Mouse (Mus musculus): Measurements from ENCODE around the gene Spsb1.

Spsb1 gene

DNA sequence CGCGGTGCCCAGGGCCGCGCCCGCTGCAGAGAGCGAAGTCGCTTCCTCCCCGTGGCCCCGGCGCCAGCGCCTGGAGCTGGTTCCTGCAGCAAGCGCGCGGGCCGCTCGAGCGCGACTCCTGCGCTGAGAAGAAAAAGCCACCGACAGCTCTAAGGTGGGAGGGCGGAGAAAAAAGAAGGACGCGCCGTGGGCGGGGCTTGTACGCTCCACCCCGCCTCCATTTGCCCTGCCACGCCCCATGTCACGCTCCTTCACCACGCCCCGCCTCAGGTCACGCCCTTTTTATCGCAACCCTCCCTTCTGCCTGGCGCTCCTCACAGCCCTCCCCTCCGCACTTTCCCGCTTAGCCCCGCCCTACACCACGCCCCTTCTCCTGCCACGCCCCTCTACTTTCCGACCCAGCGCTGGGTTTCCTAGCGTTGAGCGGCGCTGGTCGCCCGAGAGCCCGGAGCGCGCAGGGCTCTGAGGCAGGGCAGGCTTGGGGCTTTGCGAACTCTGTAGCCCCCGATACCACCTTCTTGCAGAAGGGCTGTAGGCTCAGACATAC lies at the start of gene Spsb1:
Gene Spsb1, minus strand, starts transcription at position 151 of the 547 bp plus-strand sequence.
- in situ Hi-C loops (cut with MboI, MseI) = loop anchor here (5.0 kb wide), 1 partner anchor 118 kb away; no protein-coding TSS in a partner anchor

DNA sequence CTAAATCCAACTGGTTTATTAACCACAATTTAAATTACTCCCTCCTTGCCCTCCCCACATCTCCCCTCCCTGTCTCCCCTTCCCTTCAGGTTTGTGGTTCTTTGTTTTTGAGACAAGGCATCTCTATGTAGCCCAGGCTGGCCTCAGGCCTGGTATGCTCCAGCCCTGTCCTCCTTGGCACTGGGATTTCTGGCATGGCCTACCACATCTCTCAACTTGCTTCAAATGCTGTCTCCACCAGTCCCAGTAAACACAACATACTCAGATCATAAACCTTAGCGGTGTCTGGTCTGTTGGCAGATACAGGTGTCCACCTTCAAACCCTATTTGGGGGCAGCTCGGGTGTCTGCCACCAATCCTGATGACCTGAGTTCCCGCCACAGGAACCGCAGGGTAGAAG lies 48.8 kb upstream of the Spsb1 start:
- in situ Hi-C loops (cut with MboI, MseI) = no loop called here

DNA sequence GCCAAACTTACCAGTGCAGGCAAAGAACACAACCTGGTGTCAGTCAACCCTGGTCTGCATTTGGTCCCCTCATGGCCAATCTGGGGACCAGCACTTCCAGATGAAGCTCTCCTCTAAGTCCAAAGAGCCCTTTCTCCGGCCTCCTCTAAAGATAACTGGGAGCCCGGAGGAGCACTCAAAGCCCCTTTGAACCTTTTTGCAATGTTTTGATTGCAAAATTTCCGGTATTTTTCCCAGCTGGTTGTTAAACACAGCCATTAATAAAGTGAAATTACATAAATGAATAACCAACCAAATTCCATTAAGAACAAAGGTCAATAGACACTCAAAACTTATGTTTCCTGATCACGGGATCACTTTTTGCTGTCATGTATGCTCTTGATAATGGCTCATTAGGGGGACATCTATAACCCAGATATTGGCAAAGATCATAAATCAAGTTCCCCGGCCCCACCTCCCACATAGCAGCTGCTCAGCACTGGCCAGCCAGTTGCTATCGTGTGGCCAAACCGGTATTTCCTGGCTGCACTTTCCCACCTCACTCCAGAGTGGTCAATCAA lies 48.3 kb upstream of the Spsb1 start:
- in situ Hi-C loops (cut with MboI, MseI) = no loop called here

GRCm38 (mm10) chr4:150002021-150002528 lies 47.2 kb upstream of the Spsb1 start:
- in situ Hi-C loops (cut with MboI, MseI) = no loop called here

DNA sequence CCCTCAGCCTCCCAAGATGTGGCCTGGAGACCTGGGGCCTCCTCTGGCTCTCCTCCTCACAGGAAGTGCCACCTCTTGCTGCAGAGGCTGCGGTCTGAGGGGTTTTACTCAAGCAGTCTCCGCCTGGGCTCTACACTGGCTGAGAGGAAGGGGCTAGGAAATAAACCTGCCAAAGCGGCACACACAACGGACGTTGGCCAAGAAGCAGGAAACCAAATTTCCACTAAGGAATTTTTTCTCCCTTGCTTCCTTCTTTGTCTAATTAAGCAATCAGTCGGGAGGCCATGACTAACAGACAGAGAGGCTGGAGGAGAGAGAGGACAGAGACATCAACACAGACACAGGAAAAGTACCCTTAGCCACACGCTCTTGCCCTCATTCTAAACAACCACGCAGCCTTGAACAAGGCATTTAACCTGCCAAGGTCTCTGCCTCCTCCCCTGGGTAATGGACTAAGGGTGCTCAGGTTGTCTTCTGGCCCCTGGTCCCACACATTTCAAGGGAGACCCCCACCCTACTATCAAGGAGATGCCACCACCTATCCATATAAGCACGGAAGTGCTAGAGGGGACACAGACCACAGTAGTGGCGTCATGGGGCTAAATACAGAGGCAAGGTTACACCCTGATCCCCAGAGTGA lies 46.5 kb upstream of the Spsb1 start:
- in situ Hi-C loops (cut with MboI, MseI) = no loop called here

DNA sequence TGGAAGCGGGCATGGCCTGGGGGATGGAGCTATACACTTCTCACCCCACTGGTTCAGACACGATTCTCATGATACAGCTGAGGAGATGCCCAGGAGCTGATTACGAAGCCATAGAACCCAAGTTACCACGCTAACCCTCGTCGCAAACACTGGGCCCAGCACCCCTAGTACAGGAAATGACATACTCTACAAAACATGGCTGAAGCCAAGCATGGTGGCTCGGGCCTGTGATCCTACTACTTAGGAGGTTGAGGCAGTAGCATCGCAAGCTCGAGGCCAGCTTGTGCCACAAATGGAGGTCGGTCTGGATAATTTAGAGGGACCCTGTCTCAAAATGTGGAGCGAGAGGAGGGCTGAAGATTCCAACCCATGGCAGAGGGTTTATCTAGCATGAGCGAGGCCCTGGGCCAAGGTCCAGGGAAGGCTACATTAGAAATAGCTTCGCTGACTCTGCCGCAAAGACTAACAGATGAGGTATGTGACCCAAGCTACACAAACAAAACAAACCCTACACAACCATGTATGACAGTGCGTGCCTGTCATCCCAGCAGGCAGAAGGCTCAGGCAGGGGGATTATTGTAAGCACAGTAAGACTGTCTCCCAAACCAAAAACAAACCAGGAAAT lies 45.2 kb upstream of the Spsb1 start:
- in situ Hi-C loops (cut with MboI, MseI) = no loop called here

DNA sequence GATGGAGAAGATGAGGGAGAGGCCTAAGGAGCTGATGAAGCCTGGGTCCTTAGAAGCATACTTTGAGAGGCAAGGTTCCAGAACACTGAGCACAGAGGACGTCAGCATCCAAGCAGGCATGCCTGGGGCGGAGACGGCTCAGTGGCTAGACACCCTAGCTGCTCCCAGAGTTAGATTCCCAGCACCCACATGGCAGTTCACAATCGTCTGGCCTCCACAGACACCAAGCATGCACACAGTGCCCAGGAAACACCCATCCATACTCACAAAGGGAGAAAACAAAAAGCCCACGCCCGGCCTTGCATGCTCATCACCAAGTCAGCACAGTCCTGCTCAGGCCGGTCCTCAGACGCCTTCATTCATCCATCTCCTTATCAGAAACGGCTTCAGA lies 44.7 kb upstream of the Spsb1 start:
- in situ Hi-C loops (cut with MboI, MseI) = no loop called here

DNA sequence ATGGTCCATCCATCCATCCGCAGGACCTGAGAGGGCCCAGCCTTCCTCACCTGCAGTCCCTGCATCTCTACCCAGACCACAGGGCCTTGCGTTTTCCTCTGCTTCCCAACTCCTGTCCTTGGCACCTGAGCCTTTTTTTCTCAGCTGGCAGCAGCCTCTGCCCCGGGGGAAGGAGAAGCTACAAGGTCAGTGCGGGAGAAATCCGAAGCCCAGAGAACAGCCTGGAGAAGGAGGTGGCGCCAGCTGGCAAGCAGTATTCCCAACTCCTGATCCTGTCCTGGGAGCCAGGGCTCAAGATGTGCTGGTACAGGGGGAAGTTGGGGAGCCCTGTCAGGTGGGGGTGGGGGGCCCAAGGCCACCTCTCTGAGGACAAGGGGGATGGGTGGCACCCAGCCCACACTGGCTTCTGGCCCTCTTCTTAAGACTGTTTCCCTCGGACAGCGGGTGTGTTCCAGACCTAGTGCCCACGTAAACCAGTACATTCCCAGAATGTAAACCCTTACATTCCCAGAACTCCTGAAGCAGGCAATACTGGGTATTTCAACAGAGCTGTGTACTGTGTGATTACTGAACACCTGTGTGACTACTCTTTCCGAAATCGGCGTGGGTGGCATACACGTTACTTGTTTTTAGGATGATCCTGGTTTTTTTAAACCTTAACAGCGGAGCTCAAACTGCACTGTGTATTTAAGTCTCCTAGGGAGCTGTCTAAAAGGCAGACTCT lies 44.1 kb upstream of the Spsb1 start:
- in situ Hi-C loops (cut with MboI, MseI) = no loop called here

GRCm38 (mm10) chr4:149997999-149998398 lies 43.2 kb upstream of the Spsb1 start:
- in situ Hi-C loops (cut with MboI, MseI) = no loop called here

DNA sequence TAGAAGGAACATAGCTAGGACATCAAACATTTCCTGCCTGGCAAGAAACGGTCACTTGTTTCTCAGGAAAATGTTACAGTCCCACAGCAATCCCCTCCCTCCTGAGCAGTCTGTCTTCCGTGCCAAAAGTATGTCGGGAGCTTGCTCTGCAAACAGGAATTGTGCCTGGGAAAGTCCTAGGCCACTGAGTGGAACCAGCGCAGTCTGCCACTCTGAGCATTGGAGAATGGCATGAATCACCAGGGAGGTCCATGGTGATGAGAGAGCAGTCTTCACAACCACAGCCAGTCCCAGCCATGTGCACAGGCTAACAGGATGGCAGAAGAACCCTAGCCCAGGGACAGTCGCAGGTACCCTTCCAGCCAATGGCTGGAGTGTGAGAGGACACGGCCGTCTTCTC lies 41.6 kb upstream of the Spsb1 start:
- in situ Hi-C loops (cut with MboI, MseI) = no loop called here

DNA sequence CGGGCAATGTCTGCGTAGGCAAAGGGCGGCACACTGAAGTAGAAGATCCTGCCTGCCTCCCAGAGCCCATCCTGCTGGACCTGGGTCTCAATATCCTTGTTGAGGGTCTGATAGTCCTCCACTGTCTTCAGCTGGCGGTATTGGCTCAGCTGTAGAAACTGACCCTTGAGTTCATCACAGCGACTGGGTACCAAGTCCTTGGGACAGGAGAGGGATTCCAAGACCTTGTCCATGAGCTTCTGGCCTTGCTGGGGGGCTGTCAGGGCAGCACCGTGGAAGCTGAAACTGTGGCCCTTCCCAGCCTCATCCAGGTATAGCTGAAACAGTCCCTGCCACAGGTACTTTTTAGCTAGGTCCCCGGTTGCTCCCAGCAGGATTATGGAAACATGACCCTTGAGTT lies 41.1 kb upstream of the Spsb1 start:
- in situ Hi-C loops (cut with MboI, MseI) = no loop called here

GRCm38 (mm10) chr4:149994218-149994617 lies 39.4 kb upstream of the Spsb1 start:
- in situ Hi-C loops (cut with MboI, MseI) = no loop called here

- in situ Hi-C loops (cut with MboI, MseI) = no loop called here
These were observed 37.8 kb upstream of the Spsb1 start for GRCm38 (mm10) chr4:149992670-149993032.

DNA sequence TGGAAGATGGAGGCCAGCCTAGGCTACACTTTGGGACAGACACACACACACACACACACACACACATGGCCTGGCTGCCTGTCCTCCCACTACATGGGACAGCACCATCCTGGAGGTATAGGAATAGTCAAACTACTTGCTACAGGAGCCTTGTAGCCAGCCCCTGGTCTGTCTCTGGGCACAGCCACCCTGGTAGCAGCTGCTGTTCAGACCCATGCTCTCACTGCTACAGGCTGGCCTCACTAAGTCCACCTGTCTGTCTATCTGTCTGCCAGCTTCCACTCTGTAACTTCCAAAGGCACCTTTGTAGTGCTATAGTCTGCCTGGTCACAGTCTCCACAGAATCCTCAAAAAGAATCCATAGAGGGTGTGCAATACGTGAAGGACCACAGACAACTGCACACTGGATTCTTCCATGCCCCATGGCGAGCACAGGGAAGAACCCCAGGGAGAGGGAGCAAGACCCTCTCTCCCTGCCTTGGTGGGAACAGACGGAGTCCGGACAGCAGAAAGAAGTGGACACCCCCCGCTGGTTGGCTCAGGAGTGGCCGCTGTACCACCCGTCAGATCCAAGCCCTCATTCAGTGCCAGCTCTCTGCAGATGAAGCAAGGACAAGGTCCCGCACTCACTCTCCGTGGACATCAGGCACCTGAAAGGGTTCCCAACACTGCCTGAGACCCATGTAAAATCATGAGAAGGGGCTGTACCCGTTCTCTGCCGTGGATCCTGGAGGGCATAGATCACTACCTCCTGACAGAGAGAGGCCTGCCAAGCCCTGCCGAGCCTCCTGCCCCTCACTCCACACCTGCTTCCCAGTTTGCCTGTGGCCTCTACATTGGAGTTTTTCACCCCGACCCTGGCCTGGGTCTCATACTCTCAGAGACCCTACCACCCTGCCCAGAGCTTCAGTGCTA lies 37.2 kb upstream of the Spsb1 start:
- in situ Hi-C loops (cut with MboI, MseI) = no loop called here

- in situ Hi-C loops (cut with MboI, MseI) = no loop called here
These were observed 36.3 kb upstream of the Spsb1 start for GRCm38 (mm10) chr4:149990954-149991633.

DNA sequence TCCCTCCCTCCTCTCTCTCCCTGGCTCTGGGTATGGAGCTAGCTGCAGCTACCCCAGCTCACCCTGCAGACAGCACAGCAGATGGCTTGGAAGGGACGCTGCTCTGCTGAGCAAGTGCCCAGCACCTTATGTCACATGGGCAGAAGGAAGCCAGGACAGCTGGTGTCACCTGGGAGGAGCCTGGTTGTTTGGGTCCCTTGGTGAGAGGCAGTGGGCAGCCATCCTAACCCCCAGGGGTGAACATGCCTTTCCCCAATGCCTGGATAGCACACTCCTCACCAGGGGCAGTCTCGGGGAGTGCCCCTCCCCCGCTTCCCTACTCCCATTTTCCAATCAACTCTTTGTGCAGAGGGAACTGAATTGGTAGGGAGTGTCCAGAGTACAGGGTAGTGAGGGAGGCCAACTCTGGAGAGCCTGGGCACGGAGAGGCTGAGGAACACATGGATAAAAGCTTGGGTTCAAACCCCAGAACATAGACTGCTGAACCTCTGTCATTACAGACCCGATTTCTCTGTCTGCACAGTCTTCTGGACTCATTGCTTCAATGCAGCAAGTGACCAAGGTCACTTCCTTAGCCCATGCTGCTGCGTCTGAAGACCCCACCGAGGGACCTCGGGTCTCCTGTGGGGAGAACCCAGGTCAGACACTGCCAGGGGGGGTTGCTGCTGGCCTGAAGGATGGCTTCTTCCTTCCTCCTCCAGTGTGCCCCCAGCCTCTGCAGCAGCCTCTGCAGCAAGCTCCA lies 35.5 kb upstream of the Spsb1 start:
- in situ Hi-C loops (cut with MboI, MseI) = no loop called here

- in situ Hi-C loops (cut with MboI, MseI) = no loop called here
These were observed 34.2 kb upstream of the Spsb1 start for GRCm38 (mm10) chr4:149988931-149989556.

DNA sequence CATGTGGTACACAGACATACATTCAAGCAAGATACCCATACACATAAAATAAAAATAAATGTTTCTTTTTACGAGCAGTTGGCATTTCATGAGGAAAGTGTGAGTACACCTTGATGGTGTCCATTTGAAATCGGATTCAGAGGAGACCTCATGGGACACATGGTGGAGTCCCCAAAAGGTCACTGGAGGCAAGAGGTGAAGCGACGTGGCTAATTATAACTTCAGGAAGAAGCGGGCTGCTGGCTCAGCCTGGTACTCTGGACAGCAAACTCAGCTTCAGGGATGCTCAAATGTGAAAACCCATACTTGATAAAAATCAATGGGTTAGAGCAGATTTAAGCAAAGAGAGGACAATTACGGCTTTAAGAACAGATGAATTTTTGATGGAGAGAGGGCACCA lies 33.5 kb upstream of the Spsb1 start:
- in situ Hi-C loops (cut with MboI, MseI) = no loop called here

DNA sequence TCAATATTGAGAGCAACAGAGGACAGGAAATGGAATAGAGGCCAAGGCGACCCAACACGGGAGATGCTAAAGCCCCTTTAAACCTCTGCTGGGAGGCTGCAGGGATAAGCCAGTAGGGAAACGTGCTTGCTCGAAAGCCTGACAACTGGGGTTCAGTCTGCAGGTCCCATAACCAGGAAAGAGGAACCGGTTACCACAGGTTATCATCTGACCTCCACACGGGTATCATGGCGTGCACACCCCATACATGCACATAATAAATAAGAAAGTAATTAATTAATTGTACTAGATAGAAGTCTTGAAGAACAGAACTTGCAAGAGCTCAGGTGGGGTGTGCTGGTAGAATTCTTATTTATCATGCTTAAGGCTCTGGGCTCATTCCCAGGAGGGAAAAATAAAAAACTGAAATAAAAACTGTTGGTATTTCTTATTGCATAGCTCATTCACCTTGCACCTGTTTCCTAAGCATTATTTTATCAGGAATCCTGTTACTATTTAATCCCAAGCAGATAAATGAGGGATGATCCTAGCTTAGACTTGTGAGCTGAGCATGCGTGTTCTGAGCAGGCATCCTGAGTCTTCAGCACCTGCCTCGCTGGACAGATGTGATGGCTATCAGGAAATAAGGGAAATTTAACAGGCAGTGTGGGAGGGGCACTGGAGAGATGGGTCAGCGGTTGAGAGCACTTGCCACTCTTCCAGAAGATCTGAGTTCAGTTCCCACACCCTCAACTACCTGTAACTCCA lies 32.0 kb upstream of the Spsb1 start:
- in situ Hi-C loops (cut with MboI, MseI) = no loop called here
